Mouse (Mus musculus) embryonic facial prominence, embryonic 12.5 days (tissue): ENCODE measurements at regions not wholly inside any gene's neighbourhood (a gene's known extent, or its start where the extent isn't known, plus 50 kb on each side); places are given as distances from the start of the nearest gene placed in this dataset. TPM values are rescaled to one million over a fixed set of nuclear protein-coding genes. Genes with fewer than 3 reads are reported as not detected.

Experiments
- ATAC-seq: fragments of 200-750 bp; cut with Nextera tagmentation; 2 replicates; pipeline ENCODE4 v1.8.0; 2017; ENCODE audit not compliant: insufficient number of reproducible peaks, insufficient read depth, low FRiP score, low TSS enrichment
- H3K27ac ChIP-seq: fragments of 300-500 bp; sonication (generic); 2 replicates; pipeline ENCODE4 v1.5.1; 2016; ENCODE audit warnings: mild to moderate bottlenecking
- H3K27me3 ChIP-seq: fragments of 300-500 bp; sonication (generic); 2 replicates; pipeline ENCODE4 v1.6.1; 2016; ENCODE audit warnings: mild to moderate bottlenecking, moderate library complexity
- H3K36me3 ChIP-seq: fragments of 300-500 bp; sonication (generic); 2 replicates; pipeline ENCODE4 v1.6.1; 2016; ENCODE audit warnings: mild to moderate bottlenecking
- H3K4me1 ChIP-seq: fragments of 300-500 bp; sonication (generic); 2 replicates; pipeline ENCODE4 v1.6.1; 2016
- H3K4me2 ChIP-seq: fragments of 300-500 bp; sonication (generic); replicated peaks from 2 replicates; pipeline ENCODE4 v1.6.1; 2016; ENCODE audit warnings: mild to moderate bottlenecking, moderate library complexity
- H3K4me3 ChIP-seq: fragments of 300-500 bp; sonication (generic); 2 replicates; pipeline ENCODE4 v1.5.1; 2016; ENCODE audit warnings: mild to moderate bottlenecking
- H3K9ac ChIP-seq: fragments of 300-500 bp; sonication (generic); 2 replicates; pipeline ENCODE4 v1.6.1; 2016; ENCODE audit warnings: mild to moderate bottlenecking, moderate library complexity
- H3K9me3 ChIP-seq: fragments of 300-500 bp; sonication (generic); 2 replicates; pipeline ENCODE4 v1.6.1; 2016; ENCODE audit warnings: mild to moderate bottlenecking, moderate library complexity
- WGBS: fragments of 180-500 bp; shearing (Covaris S2); methylation state at CpG from one replicate; pipeline ENCODE4 v1.1.7; 2016; 5-methylcytosine and 5-hydroxymethylcytosine counted together
- microRNA counts: library from miRNA; unstranded; fragments of <30 nt; microRNA quantifications from one replicate; lab custom pipeline; 2017
- microRNA-seq: library from miRNA; unstranded; fragments of <30 nt; microRNA quantifications from one replicate; pipeline ENCODE4, GENCODE M21; 2017

GRCm38 (mm10) chr10:60888541-60888940 is 57.2 kb upstream of the Unc5b start:
- no peak overlapping the region for H3K9ac ChIP-seq
- H3K4me1 ChIP-seq: peaks cover 18% of the 10 kb centered on the region; the same call in 1 of the 2 replicates
- no peaks in the 10 kb centered on the region for H3K36me3 ChIP-seq
- H3K9me3 ChIP-seq: no peaks in the 10 kb centered on the region
- H3K27me3 ChIP-seq: no peaks in the 10 kb centered on the region
- no peak overlapping the region for H3K4me3 ChIP-seq
- H3K4me2 ChIP-seq: no peak overlapping the region
- no peak for ATAC-seq
- H3K27ac ChIP-seq: no peak overlapping the region
- 55% methylated on average over 7 of the region's 7 CpGs for WGBS

- Histone ChIP-seq H3K36me3 (no peaks in the 10 kb centered on the region), H3K4me2 (peak overlapping the region; percentile 42), H3K4me3 (no peak overlapping the region), H3K27me3 (no peaks in the 10 kb centered on the region), H3K9me3 (no peaks in the 10 kb centered on the region), H3K27ac (no peak overlapping the region), H3K4me1 (peaks cover 10% of the 10 kb centered on the region; the same call in 1 of the 2 replicates), H3K9ac (no peak overlapping the region)
- 26% methylated on average over 25 of the region's 25 CpGs for WGBS
- peak; percentile 68; the same call in 1 of the 2 replicates for ATAC-seq
These were observed 54.2 kb upstream of the Unc5b start for GRCm38 (mm10) chr10:60885348-60886275.

GRCm38 (mm10) chr10:60884806-60885205 is 53.4 kb upstream of the Unc5b start:
- H3K4me2 ChIP-seq: no peak overlapping the region
- ATAC-seq: no peak
- no peak overlapping the region for H3K9ac ChIP-seq
- H3K9me3 ChIP-seq: no peaks in the 10 kb centered on the region
- peaks cover 10% of the 10 kb centered on the region; the same call in 1 of the 2 replicates for H3K4me1 ChIP-seq
- no peak overlapping the region for H3K4me3 ChIP-seq
- no peaks in the 10 kb centered on the region for H3K27me3 ChIP-seq
- no peak overlapping the region for H3K27ac ChIP-seq
- no peaks in the 10 kb centered on the region for H3K36me3 ChIP-seq
- WGBS: 97% methylated on average over 5 of the region's 5 CpGs

MicroRNAs encoded in the stretch of these regions (microRNA counts, 519-probe panel; counts per million panel counts)
- 460 counts per million, percentile 65 among the panel's probes with 10 or more counts for microRNA mmu-miR-466j (lab: Ali Mortazavi, UCI)

Small RNA genes lying in the stretch of these regions (microRNA-seq; reads per million reads assigned to microRNA genes)
- gene Mir466j: not detected
- gene Mir6408: not detected
